Mouse (Mus musculus) liver, embryonic 14.5 days (tissue): ENCODE data around the gene Vav1. TPM values are rescaled to one million over a fixed set of nuclear protein-coding genes. Genes with fewer than 3 reads are reported as not detected.

Source experiments
- ATAC-seq: fragments of 200-750 bp; cut with Nextera tagmentation; 2 replicates; pipeline ENCODE4 v1.8.0; 2017; ENCODE audit warnings: moderate number of reproducible peaks, mild to moderate bottlenecking, moderate library complexity; ENCODE audit not compliant: insufficient read depth
- DNase-seq, 3 experiments: peaks; one replicate each; pipeline ENCODE4 v3.0.0-alpha.2; 2012 to 2013; ENCODE audit warnings: low read depth in 3 of 3, low spot score in 3 of 3
- H3K27ac ChIP-seq: fragments of 300-500 bp; sonication (generic); 2 replicates; pipeline ENCODE4 v1.5.1; 2014; ENCODE audit warnings: moderate library complexity, mild to moderate bottlenecking, control low read depth, inconsistent platforms
- H3K27me3 ChIP-seq: fragments of 300-500 bp; sonication (generic); 2 replicates; pipeline ENCODE4 v1.6.1; 2014; ENCODE audit warnings: mild to moderate bottlenecking, low read length, moderate library complexity; ENCODE audit not compliant: control insufficient read depth, insufficient read depth
- H3K36me3 ChIP-seq: fragments of 300-500 bp; sonication (generic); replicated peaks from 2 replicates; pipeline ENCODE4 v1.6.1; 2014; ENCODE audit warnings: low read depth; ENCODE audit not compliant: control insufficient read depth, insufficient read depth
- H3K4me1 ChIP-seq, 2 experiments: fragments of 200-500 bp in 1 of 2; fragments of 300-500 bp in 1 of 2; sonication (generic) in 1 of 2; replicated peaks; 2 replicates each; pipeline ENCODE4 v1.6.1; 2012 to 2014; ENCODE audit warnings: antibody characterized with exemption in 1 of 2, inconsistent platforms in 1 of 2, low read length in 1 of 2; ENCODE audit not compliant: control insufficient read depth in 2 of 2, insufficient read depth in 2 of 2
- H3K4me2 ChIP-seq: fragments of 300-500 bp; sonication (generic); 2 replicates; pipeline ENCODE4 v1.6.1; 2014; ENCODE audit warnings: low read depth, mild to moderate bottlenecking, control low read depth, moderate library complexity
- H3K4me3 ChIP-seq, 2 experiments: fragments of 200-500 bp in 1 of 2; fragments of 300-500 bp in 1 of 2; sonication (generic) in 1 of 2; 2 replicates each; pipeline ENCODE4 v1.5.1; 2012 to 2014; ENCODE audit warnings: low read depth in 2 of 2, low read length in 2 of 2, mild to moderate bottlenecking in 2 of 2, control low read depth in 1 of 2, inconsistent platforms in 1 of 2, moderate library complexity in 1 of 2; ENCODE audit not compliant: insufficient read depth in 1 of 2
- H3K9ac ChIP-seq: fragments of 300-500 bp; sonication (generic); replicated peaks from 2 replicates; pipeline ENCODE4 v1.6.1; 2014; ENCODE audit warnings: mild to moderate bottlenecking, control low read depth, moderate library complexity
- H3K9me3 ChIP-seq: fragments of 300-500 bp; sonication (generic); 2 replicates; pipeline ENCODE4 v1.6.1; 2016; ENCODE audit warnings: low read length, mixed read lengths; ENCODE audit not compliant: control insufficient read depth
- CTCF ChIP-seq: IDR thresholded peaks from 2 replicates; pipeline ENCODE4 v1.5.1; 2016; ENCODE audit warnings: antibody characterized with exemption, low read depth, control low read depth
- EP300 ChIP-seq: IDR thresholded peaks from 2 replicates; pipeline ENCODE4 v1.6.1; 2016; ENCODE audit warnings: antibody characterized with exemption, low read depth
- WGBS: fragments of 180-500 bp; shearing (Covaris S2); extraction: QIAGEN DNeasy Blood & Tissue Kit; methylation state at CpG from one replicate; pipeline ENCODE4 v1.1.7; 2014; ENCODE audit not compliant: insufficient replicate concordance; 5-methylcytosine and 5-hydroxymethylcytosine counted together
- polyA plus RNA-seq, 2 experiments: library from polyadenylated mRNA; depleted of rRNA in 1 of 2; stranded (reverse) in 1 of 2; unstranded in 1 of 2; fragments of >200 nt; fragmentation: Nextera tagmentation in 1 of 2; extraction: Ambion mirVana in 1 of 2; gene quantifications; 2 replicates each; pipeline versions ENCODE4 v1.2.1 to v1.2.3; 2012 to 2014

Gene Vav1
- polyA plus RNA-seq, 2 experiments = 6.9 to 11.0 TPM

- peak overlapping the region; percentile 56; the same call in 1 of the 2 replicates for H3K4me2 ChIP-seq
- no peaks in the 10 kb centered on the region for H3K9me3 ChIP-seq
- no peak overlapping the region for H3K9ac ChIP-seq
- 28% methylated on average over 3 of the region's 3 CpGs for WGBS
- H3K27me3 ChIP-seq = peaks cover 5% of the 10 kb centered on the region
- DNase-seq (no peak), ATAC-seq (no peak)
- H3K4me3 ChIP-seq = peak overlapping the region in 1 of 2 experiments; percentile 16; a peak in 2 of 4 replicates
- TF ChIP-seq CTCF (no peak), EP300 (no peak)
- no peak overlapping the region for H3K27ac ChIP-seq
- peaks cover 4 to 17% of the 10 kb centered on the region in 2 experiments for H3K4me1 ChIP-seq
- no peaks in the 10 kb centered on the region for H3K36me3 ChIP-seq
Measured at GRCm38 (mm10) chr17:57280411-57280810, 1.5 kb downstream of the Vav1 start.

- Histone ChIP-seq H3K4me1 (peaks cover 0 to 5% of the 10 kb centered on the region in 2 experiments; a peak in 2 of 4 replicates), H3K9me3 (no peaks in the 10 kb centered on the region), H3K36me3 (no peaks in the 10 kb centered on the region), H3K4me3 (no peak overlapping the region), H3K27ac (no peak overlapping the region), H3K9ac (no peak overlapping the region), H3K27me3 (no peaks in the 10 kb centered on the region), H3K4me2 (no peak overlapping the region)
- DNase-seq (no peak), ATAC-seq (no peak)
- WGBS = 76% methylated on average over 5 of the region's 5 CpGs
- no peak for TF ChIP-seq EP300
- TF ChIP-seq CTCF = 0 out of 2 replicates have a peak, but pooled peaks have one; percentile 2
Measured at GRCm38 (mm10) chr17:57283906-57284305, 5.0 kb downstream of the Vav1 start.

GRCm38 (mm10) chr17:57285077-57285476 lies 6.2 kb downstream of the Vav1 start:
- TF ChIP-seq CTCF = no peak
- TF ChIP-seq EP300 = no peak
- no peaks in the 10 kb centered on the region for H3K27me3 ChIP-seq
- no peak for ATAC-seq
- no peak overlapping the region for H3K27ac ChIP-seq
- H3K4me2 ChIP-seq = no peak overlapping the region
- H3K9ac ChIP-seq = no peak overlapping the region
- H3K4me1 ChIP-seq = peaks cover 0 to 5% of the 10 kb centered on the region in 2 experiments; a peak in 2 of 4 replicates
- no peaks in the 10 kb centered on the region for H3K9me3 ChIP-seq
- DNase-seq = no peak
- 14% methylated on average over 2 of the region's 2 CpGs for WGBS
- H3K4me3 ChIP-seq = no peak overlapping the region
- H3K36me3 ChIP-seq = no peaks in the 10 kb centered on the region

DNA sequence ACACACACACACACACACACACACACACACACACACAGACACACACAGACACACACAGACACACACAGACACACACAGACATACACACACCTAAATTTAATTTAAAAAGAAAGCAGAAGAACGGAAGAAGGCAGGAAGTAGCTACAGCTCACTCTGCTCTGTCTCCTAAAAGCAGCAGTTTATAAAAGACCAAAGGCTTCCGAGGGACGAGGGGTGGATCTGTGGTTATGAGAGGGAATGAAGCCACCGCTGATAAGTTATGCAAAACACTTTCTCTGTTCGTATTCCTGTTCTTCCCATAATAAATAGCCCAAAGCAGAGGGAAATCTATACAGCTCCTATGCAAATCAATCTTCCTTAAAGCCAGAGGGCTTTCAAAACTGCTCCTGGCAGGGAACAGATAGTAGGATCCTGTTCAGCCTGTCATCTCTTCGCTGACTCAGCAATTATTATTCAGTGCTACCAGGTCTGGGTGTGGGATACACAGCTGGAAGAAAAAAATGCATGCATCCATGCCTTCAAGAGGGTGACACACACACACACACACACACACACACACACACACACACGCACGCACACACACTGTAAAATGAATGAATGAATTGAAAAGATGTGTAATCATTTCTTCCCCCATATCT lies 7.9 kb downstream of the Vav1 start:
- no peak for ATAC-seq
- Histone ChIP-seq H3K4me1 (peaks cover 0 to 9% of the 10 kb centered on the region in 2 experiments; a peak in 2 of 4 replicates), H3K4me3 (no peak overlapping the region), H3K9ac (no peak overlapping the region), H3K27ac (no peak overlapping the region), H3K4me2 (no peak overlapping the region), H3K27me3 (no peaks in the 10 kb centered on the region), H3K9me3 (no peaks in the 10 kb centered on the region), H3K36me3 (no peaks in the 10 kb centered on the region)
- no peak for DNase-seq
- no peak for TF ChIP-seq CTCF
- WGBS = 26% methylated on average over 8 of the region's 8 CpGs

DNA sequence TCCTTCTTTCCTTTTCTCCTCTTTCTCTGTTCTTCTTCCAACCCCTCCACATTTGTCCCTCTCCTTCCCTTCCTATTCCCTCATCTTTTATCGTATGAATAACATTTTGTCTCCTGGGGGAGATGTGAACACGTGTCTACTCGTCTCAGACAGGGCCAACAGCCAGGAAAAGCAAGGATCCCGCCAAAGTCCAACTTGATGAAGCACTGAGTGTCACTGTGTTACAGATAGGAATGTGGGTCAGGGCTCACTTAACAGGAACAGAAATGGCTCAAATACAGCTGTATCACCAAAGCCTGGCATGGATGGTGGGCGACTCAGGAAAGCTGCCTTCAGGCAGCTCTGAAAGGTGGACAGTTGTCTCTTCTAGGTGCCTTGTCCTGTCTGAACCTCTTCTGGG lies 10.4 kb downstream of the Vav1 start:
- H3K9ac ChIP-seq = no peak overlapping the region
- H3K9me3 ChIP-seq = no peaks in the 10 kb centered on the region
- no peak overlapping the region for H3K4me2 ChIP-seq
- H3K36me3 ChIP-seq = no peaks in the 10 kb centered on the region
- H3K27me3 ChIP-seq = no peaks in the 10 kb centered on the region
- no peak overlapping the region for H3K27ac ChIP-seq
- no peak for TF ChIP-seq EP300
- no peak for TF ChIP-seq CTCF
- no peak overlapping the region for H3K4me3 ChIP-seq
- peaks cover 0 to 9% of the 10 kb centered on the region in 2 experiments; a peak in 2 of 4 replicates for H3K4me1 ChIP-seq
- DNase-seq (no peak), ATAC-seq (no peak)
- 71% methylated on average over 5 of the region's 5 CpGs for WGBS
